Mouse (Mus musculus): Measurements from ENCODE around the gene Gm7347. TPM values are rescaled to one million over a fixed set of nuclear protein-coding genes. Genes with fewer than 3 reads are reported as not detected.

Gene Gm7347
- not detected for total RNA-seq (2023)

DNA sequence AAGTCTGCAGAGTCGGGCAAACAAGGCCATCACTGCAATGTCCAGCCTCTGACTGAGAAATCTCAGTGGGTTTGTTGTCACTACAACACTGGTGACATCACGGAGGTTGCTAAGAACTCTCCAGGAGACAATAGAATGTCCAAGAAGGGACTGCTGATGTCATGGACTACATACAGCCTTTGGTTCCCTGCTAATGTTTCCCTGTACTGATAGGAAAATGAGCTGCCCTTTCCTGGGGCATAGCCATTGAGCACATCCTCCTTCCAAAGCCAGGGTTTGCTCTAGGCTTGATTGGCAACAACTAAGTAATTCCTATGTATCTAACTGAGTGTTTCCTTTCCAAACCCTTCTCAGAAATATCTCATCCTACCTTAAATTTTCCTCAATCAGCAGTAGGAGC is at the start of gene Gm7347:
Gm7347 (minus strand) TSS at position 101 of the 400 bp plus-strand sequence.

DNA sequence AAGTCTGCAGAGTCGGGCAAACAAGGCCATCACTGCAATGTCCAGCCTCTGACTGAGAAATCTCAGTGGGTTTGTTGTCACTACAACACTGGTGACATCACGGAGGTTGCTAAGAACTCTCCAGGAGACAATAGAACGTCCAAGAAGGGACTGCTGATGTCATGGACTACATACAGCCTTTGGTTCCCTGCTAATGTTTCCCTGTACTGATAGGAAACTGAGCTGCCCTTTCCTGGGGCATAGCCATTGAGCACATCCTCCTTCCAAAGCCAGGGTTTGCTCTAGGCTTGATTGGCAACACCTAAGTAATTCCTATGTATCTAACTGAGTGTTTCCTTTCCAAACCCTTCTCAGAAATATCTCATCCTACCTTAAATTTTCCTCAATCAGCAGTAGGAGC is 46.9 kb upstream of the Gm7347 start, which contains the start of gene 5031410I06Rik:
5031410I06Rik (minus strand) TSS at position 101 of the 400 bp plus-strand sequence.

DNA sequence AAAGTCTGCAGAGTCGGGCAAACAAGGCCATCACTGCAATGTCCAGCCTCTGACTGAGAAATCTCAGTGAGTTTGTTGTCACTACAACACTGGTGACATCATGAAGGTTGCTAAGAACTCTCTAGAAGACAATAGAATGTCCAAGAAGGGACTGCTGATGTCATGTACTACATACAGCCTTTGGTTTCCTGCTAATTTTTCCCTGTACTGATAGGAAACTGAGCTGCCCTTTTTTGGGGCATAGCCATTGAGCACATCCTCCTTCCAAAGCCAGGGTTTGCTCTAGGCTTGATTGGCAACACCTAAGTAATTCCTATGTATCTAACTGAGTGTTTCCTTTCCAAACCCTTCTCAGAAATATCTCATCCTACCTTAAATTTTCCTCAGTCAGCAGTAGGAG is 30.8 kb upstream of the Gm7347 start, which contains the start of gene Gm10471:
Gm10471 (minus strand) TSS at position 101 of the 400 bp plus-strand sequence.

DNA sequence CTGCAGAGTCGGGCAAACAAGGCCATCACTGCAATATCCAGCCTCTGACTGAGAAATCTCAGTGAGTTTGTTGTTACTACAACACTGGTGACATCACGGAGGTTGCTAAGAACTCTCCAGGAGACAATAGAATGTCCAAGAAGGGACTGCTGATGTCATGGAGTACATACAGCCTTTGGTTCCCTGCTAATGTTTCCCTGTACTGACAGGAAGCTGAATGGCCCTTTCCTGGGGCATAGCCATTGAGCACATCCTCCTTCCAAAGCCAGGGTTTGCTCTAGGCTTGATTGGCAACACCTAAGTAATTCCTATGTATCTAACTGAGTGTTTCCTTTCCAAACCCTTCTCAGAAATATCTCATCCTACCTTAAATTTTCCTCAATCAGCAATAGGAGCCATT is 18.9 kb downstream of the Gm7347 start, which contains the start of gene Speer4a:
Speer4a (minus strand) TSS at position 101 of the 400 bp plus-strand sequence.

DNA sequence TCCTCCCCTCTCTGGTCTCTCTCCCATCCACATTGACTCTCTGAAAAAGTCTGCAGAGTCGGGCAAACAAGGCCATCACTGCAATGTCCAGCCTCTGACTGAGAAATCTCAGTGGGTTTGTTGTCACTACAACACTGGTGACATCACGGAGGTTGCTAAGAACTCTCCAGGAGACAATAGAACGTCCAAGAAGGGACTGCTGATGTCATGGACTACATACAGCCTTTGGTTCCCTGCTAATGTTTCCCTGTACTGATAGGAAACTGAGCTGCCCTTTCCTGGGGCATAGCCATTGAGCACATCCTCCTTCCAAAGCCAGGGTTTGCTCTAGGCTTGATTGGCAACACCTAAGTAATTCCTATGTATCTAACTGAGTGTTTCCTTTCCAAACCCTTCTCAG is 35.6 kb downstream of the Gm7347 start, which contains the start of gene Gm5862:
Gm5862 (minus strand) TSS at position 101 of the 400 bp plus-strand sequence.

DNA sequence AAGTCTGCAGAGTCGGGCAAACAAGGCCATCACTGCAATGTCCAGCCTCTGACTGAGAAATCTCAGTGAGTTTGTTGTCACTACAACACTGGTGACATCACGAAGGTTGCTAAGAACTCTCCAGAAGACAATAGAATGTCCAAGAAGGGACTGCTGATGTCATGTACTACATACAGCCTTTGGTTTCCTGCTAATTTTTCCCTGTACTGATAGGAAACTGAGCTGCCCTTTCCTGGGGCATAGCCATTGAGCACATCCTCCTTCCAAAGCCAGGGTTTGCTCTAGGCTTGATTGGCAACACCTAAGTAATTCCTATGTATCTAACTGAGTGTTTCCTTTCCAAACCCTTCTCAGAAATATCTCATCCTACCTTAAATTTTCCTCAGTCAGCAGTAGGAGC is 53.7 kb downstream of the Gm7347 start, which contains the start of gene Gm1979:
Gm1979 (minus strand) TSS at position 101 of the 400 bp plus-strand sequence.

Other genes with a start within 250 kb of the Gm7347 start
- not detected for gene Gm21663, start 116.2 kb downstream of the Gm7347 start, total RNA-seq (2023)
- gene Gm21671, start 104.2 kb downstream of the Gm7347 start, total RNA-seq (2023): not detected
- gene Gm21680, start 85.9 kb downstream of the Gm7347 start, total RNA-seq (2023): not detected
- not detected for gene Gm21698, start 69.9 kb downstream of the Gm7347 start, total RNA-seq (2023)
- not detected for gene Gm1979, start 53.8 kb downstream of the Gm7347 start, total RNA-seq (2023)
- gene Gm5862, start 35.7 kb downstream of the Gm7347 start, total RNA-seq (2023): not detected
- not detected for gene Speer4a, start 19.0 kb downstream of the Gm7347 start, total RNA-seq (2023)
- gene Gm10471, start 30.7 kb upstream of the Gm7347 start, total RNA-seq (2023): not detected
- gene 5031410I06Rik, start 46.8 kb upstream of the Gm7347 start, total RNA-seq (2023): not detected
- not detected for gene Gm10220, start 62.8 kb upstream of the Gm7347 start, total RNA-seq (2023)
- gene Gm7361, start 199.1 kb upstream of the Gm7347 start, total RNA-seq (2023): not detected

Data from CD4-positive naive resting alpha-beta T cell, adult 57 days (primary cell).